In the genomic region with DNA sequence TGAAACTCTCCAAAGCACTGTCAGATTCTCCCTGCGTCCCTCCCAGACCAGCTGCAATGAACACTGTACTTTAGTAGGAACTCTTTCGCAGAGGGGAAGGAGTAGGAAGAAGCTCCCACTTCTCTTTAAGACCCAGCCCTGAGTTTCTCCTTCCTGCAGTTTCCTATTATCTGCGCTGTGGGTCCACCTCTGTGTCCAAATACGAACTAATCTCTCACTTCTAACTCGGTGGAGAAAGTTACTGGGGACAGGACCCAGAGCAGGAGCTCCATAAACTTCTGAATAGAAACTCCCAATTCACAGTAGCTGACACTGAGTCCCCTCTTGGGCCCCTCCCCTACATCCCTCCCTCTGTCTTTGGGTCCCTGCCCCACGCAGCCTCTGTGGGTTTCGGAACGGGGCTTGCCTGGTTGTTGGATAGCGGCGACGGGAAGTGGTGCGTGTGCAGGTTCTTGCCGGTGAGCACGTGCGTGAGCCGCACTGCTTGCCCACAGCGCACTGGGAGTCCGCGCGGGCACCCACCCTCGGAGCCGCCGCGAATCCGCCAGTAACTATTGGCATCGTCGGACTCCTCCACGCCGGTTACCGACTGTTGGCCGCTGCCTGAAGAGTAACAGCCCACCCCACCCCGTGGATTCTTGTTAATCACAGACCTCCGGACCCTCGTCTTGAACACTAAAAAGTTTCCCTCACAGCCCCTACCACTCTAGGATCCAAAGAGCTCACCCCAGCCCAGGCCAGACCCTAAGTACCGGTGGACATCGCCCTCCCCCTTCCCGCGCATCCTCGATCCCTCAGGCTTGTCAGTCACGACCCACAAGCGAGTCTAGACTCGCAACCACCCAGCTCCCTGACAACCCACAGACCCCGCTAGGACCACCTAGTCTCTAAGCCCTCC, we compare ENCODE assay signal across 8 mouse cellular contexts. TPM values are rescaled to one million over a fixed set of nuclear protein-coding genes. Genes with fewer than 3 reads are reported as not detected.
DNase-seq lines count a peak whose midpoint lies in the region; ATAC-seq and TF ChIP-seq lines count a peak whose summit lies in the region.

No protein-coding gene starts in this region.

- ATAC-seq in CD4-positive, CD25-positive, alpha-beta regulatory T cell, adult 4 months = peak; percentile 42
- 0 out of 2 replicates have a peak, but pooled peaks have one; percentile 0 for ATAC-seq in hindbrain, embryonic 13.5 days (ENCODE audit: low FRiP score)
- no peak for ATAC-seq in liver, postnatal 0 days

- peak; percentile 13 for DNase-seq in heart, adult 8-10 months (ENCODE audit: low spot score)
- no peak for DNase-seq in heart, postnatal 25 days (ENCODE audit: low spot score)
- peak; percentile 44 for DNase-seq in embryo, embryonic 9.5 days (ENCODE audit: extremely low spot score)
- DNase-seq in liver, postnatal 0 days = peak; percentile 47
- DNase-seq in spleen, postnatal 4 days (ENCODE audit: low spot score in 2 of 2) = peak; percentile 23 to 76
- DNase-seq in retina, embryonic 14.5 days (ENCODE audit: low spot score) = no peak

- H3K27me3 ChIP-seq in hindbrain, embryonic 13.5 days = 0 out of 2 replicates have a peak, but pooled peaks cover 2% of the 10 kb centered on the region
- no peaks in the 10 kb centered on the region for H3K27me3 ChIP-seq in liver, postnatal 0 days (ENCODE audit: insufficient read depth, low read length)

- TF ChIP-seq CTCF in liver, postnatal 0 days (IDR thresholded peaks at IDR 0.05; ENCODE audit: low read depth) = peak; percentile 66; the same call in 1 of the 2 replicates

- H3K27ac ChIP-seq in hindbrain, embryonic 13.5 days = peak overlapping the region; percentile 85
- no peak overlapping the region for H3K27ac ChIP-seq in liver, postnatal 0 days (ENCODE audit: low read depth)

- peaks cover 18% of the 10 kb centered on the region for H3K4me1 ChIP-seq in hindbrain, embryonic 13.5 days (replicated peaks)
- peaks cover 11% of the 10 kb centered on the region; the same call in 1 of the 2 replicates for H3K4me1 ChIP-seq in liver, postnatal 0 days (ENCODE audit: insufficient read depth)

- WGBS in hindbrain, embryonic 13.5 days = 4% methylated on average over 43 of the region's 43 CpGs
- 3% methylated on average over 43 of the region's 43 CpGs for WGBS in liver, postnatal 0 days (ENCODE audit: insufficient replicate concordance)

- H3K4me3 ChIP-seq in hindbrain, embryonic 13.5 days = peak overlapping the region; percentile 62
- H3K4me3 ChIP-seq in liver, postnatal 0 days (ENCODE audit: low read depth, low read length) = peak overlapping the region; percentile 68

- H3K9ac ChIP-seq in hindbrain, embryonic 13.5 days = peak overlapping the region; percentile 79
- peak overlapping the region; percentile 72 for H3K9ac ChIP-seq in liver, postnatal 0 days (replicated peaks)

- H3K36me3 ChIP-seq in hindbrain, embryonic 13.5 days = no peaks in the 10 kb centered on the region
- H3K36me3 ChIP-seq in liver, postnatal 0 days (replicated peaks; ENCODE audit: insufficient read depth, low read length) = no peaks in the 10 kb centered on the region

- no peak for TF ChIP-seq EP300 in liver, postnatal 0 days (IDR thresholded peaks at IDR 0.05; ENCODE audit: low read depth)

- no peaks in the 10 kb centered on the region for H3K9me3 ChIP-seq in hindbrain, embryonic 13.5 days
- H3K9me3 ChIP-seq in liver, postnatal 0 days (ENCODE audit: low read length) = no peaks in the 10 kb centered on the region

- intact Hi-C loops in heart, postnatal 25 days (cut with DNase I) = loop anchor here (5.0 kb wide), 2 partner anchors 76 to 146 kb away; a partner anchor contains a TSS

- H3K4me2 ChIP-seq in hindbrain, embryonic 13.5 days = peak overlapping the region; percentile 95
- peak overlapping the region; percentile 96 for H3K4me2 ChIP-seq in liver, postnatal 0 days (ENCODE audit: low read depth, low read length)

RNA-seq across cellular contexts. Expression of a gene that starts 0.7 kb away (rescaled TPM):
- total RNA-seq in heart, adult 8-10 months (2022) = 10 to 100 TPM; 11.8 to 26.0 (median 12.9) TPM
- 10 to 100 TPM; 15.6 to 21.7 TPM for total RNA-seq in heart, postnatal 25 days (2021)
- polyA plus RNA-seq in CD4-positive, CD25-positive, alpha-beta regulatory T cell, adult 4 months (2017; shearing (Covaris generic)) = 10 to 100 TPM; 19.7 to 22.9 TPM
- polyA plus RNA-seq in hindbrain, embryonic 13.5 days (2015; fragmentation: Nextera tagmentation; extraction: Ambion mirVana) = 37.8 and 43.4 TPM in 2 replicates
- 25.8 and 27.1 TPM in 2 replicates for polyA plus RNA-seq in liver, postnatal 0 days (2015; fragmentation: Nextera tagmentation; extraction: Ambion mirVana)

RNA-seq across cellular contexts. Expression of a gene that starts 6.5 kb away (rescaled TPM):
- total RNA-seq in heart, adult 8-10 months (2022) = not detected
- not detected for total RNA-seq in heart, postnatal 25 days (2021)
- polyA plus RNA-seq in CD4-positive, CD25-positive, alpha-beta regulatory T cell, adult 4 months (2017; shearing (Covaris generic)) = 1 to 10 TPM; 3.7 to 5.4 TPM
- 22.4 and 30.0 TPM in 2 replicates for polyA plus RNA-seq in hindbrain, embryonic 13.5 days (2015; fragmentation: Nextera tagmentation; extraction: Ambion mirVana)
- polyA plus RNA-seq in liver, postnatal 0 days (2015; fragmentation: Nextera tagmentation; extraction: Ambion mirVana) = 4.6 and 5.2 TPM in 2 replicates

RNA-seq across cellular contexts. Expression of a gene that starts 13.0 kb away (rescaled TPM):
- 1 to 10 TPM; 1.8 to 2.6 (median 2.3) TPM for total RNA-seq in heart, adult 8-10 months (2022)
- total RNA-seq in heart, postnatal 25 days (2021) = 1 to 10 TPM; 1.1 to 2.2 TPM
- polyA plus RNA-seq in CD4-positive, CD25-positive, alpha-beta regulatory T cell, adult 4 months (2017; shearing (Covaris generic)) = 1 to 10 TPM; 6.9 to 8.4 TPM
- polyA plus RNA-seq in hindbrain, embryonic 13.5 days (2015; fragmentation: Nextera tagmentation; extraction: Ambion mirVana) = 32.9 and 34.0 TPM in 2 replicates
- polyA plus RNA-seq in liver, postnatal 0 days (2015; fragmentation: Nextera tagmentation; extraction: Ambion mirVana) = 2.3 and 3.4 TPM in 2 replicates

RNA-seq across cellular contexts. Expression of a gene that starts 15.6 kb away (rescaled TPM):
- total RNA-seq in heart, adult 8-10 months (2022) = under 1 TPM in 2 of 4 experiments, not detected in 2; 0.31 to 0.33 TPM
- total RNA-seq in heart, postnatal 25 days (2021) = under 1 TPM in 1 of 2 experiments, not detected in 1; 0.13 TPM
- 1 to 10 TPM in 1 of 2 experiments, under 1 TPM in 1; 0.58 to 1.4 TPM for polyA plus RNA-seq in CD4-positive, CD25-positive, alpha-beta regulatory T cell, adult 4 months (2017; shearing (Covaris generic))
- 1.5 and 2.2 TPM in 2 replicates for polyA plus RNA-seq in hindbrain, embryonic 13.5 days (2015; fragmentation: Nextera tagmentation; extraction: Ambion mirVana)
- 0.12 and 0.13 TPM in 2 replicates for polyA plus RNA-seq in liver, postnatal 0 days (2015; fragmentation: Nextera tagmentation; extraction: Ambion mirVana)

RNA-seq across cellular contexts. Expression of a gene that starts 20.4 kb away (rescaled TPM):
- total RNA-seq in heart, adult 8-10 months (2022) = 10 to 100 TPM; 36.2 to 39.6 (median 38.1) TPM
- 10 to 100 TPM; 33.7 to 38.6 TPM for total RNA-seq in heart, postnatal 25 days (2021)
- polyA plus RNA-seq in CD4-positive, CD25-positive, alpha-beta regulatory T cell, adult 4 months (2017; shearing (Covaris generic)) = 100 to 1,000 TPM; 221 to 254 TPM
- 153 and 154 TPM in 2 replicates for polyA plus RNA-seq in hindbrain, embryonic 13.5 days (2015; fragmentation: Nextera tagmentation; extraction: Ambion mirVana)
- 32.6 and 34.1 TPM in 2 replicates for polyA plus RNA-seq in liver, postnatal 0 days (2015; fragmentation: Nextera tagmentation; extraction: Ambion mirVana)

Comparison
In these comparisons a context has a peak if more than half of its experiments do, and no peak if none do; other contexts are left out.
1. DNase-seq: peak in heart, adult 8-10 months (single experiment), embryo, embryonic 9.5 days (single experiment), liver, postnatal 0 days (single experiment) and spleen, postnatal 4 days (2 of 2); none in heart, postnatal 25 days (single experiment) and retina, embryonic 14.5 days (single experiment).